Mouse (Mus musculus) CH12.LX (cell line): ENCODE measurements around the gene Jmy. TPM values are rescaled to one million over a fixed set of nuclear protein-coding genes. Genes with fewer than 3 reads are reported as not detected.

Source experiments
- DNase-seq: peaks from one replicate; pipeline ENCODE4 v3.0.0-alpha.2; 2013; ENCODE audit errors: extremely low read depth
- H3K27ac ChIP-seq: 2 replicates; pipeline ENCODE4 v1.5.1; 2012; ENCODE audit warnings: low read depth, mild to moderate bottlenecking, control low read depth, moderate library complexity; ENCODE audit not compliant: insufficient read depth
- H3K27me3 ChIP-seq: replicated peaks from 2 replicates; pipeline ENCODE3; 2012; ENCODE audit warnings: inconsistent platforms
- H3K36me3 ChIP-seq, 2 experiments: replicated peaks in 1 of 2; 2 replicates each; pipeline versions ENCODE3 to v1.6.1; 2012; ENCODE audit warnings: inconsistent platforms in 1 of 2, low read length in 1 of 2, mild to moderate bottlenecking in 1 of 2, mixed read lengths in 1 of 2, moderate library complexity in 1 of 2; ENCODE audit not compliant: control insufficient read depth in 1 of 2, insufficient read depth in 1 of 2
- H3K4me1 ChIP-seq, 2 experiments: 2 replicates each; pipeline ENCODE4 v1.6.1; 2012; ENCODE audit warnings: inconsistent platforms in 1 of 2, moderate library complexity in 1 of 2; ENCODE audit not compliant: insufficient read depth in 2 of 2, control insufficient read depth in 1 of 2
- H3K4me2 ChIP-seq: 2 replicates; pipeline ENCODE4 v1.6.1; 2012; ENCODE audit warnings: low read depth, mild to moderate bottlenecking, control low read depth; ENCODE audit not compliant: poor library complexity, insufficient read depth, severe bottlenecking
- H3K4me3 ChIP-seq, 3 experiments: fragments of 150-350 bp in 1 of 3; sonication (generic) in 1 of 3; replicated peaks in 1 of 3; 2 replicates each; pipeline versions ENCODE3 to v1.5.1; 2011 to 2012; ENCODE audit warnings: low read depth in 2 of 3, low read length in 2 of 3, mild to moderate bottlenecking in 2 of 3, moderate library complexity in 2 of 3, control low read depth in 1 of 3, improper control_type of control experiment in 1 of 3, inconsistent platforms in 1 of 3, mixed read lengths in 1 of 3; ENCODE audit not compliant: poor library complexity in 1 of 3
- H3K79me2 ChIP-seq: replicated peaks from 2 replicates; pipeline ENCODE4 v1.6.1; 2012; ENCODE audit warnings: mild to moderate bottlenecking, moderate library complexity; ENCODE audit not compliant: control insufficient read depth, poor library complexity, insufficient read depth, severe bottlenecking; ENCODE audit errors: extremely low read depth
- H3K9ac ChIP-seq: 2 replicates; pipeline ENCODE4 v1.6.1; 2012; ENCODE audit warnings: low read depth, mild to moderate bottlenecking, control low read depth, moderate library complexity; ENCODE audit not compliant: insufficient read depth
- H3K9me3 ChIP-seq: replicated peaks from 2 replicates; pipeline ENCODE3; 2012; ENCODE audit warnings: low read length, inconsistent platforms, mixed read lengths
- BHLHE40 ChIP-seq: IDR thresholded peaks from 2 replicates; pipeline ENCODE4 v1.6.1; 2011; ENCODE audit warnings: mild to moderate bottlenecking, low read depth, low read length, improper control_type of control experiment
- ELF1 ChIP-seq: IDR thresholded peaks from 2 replicates; pipeline ENCODE4 v1.6.1; 2014; ENCODE audit warnings: low read depth, mild to moderate bottlenecking, inconsistent platforms, low read length, improper control_type of control experiment
- EP300 ChIP-seq: IDR thresholded peaks from 2 replicates; pipeline ENCODE4 v1.6.1; 2011; ENCODE audit warnings: low read length, improper control_type of control experiment
- IRF4 ChIP-seq: IDR thresholded peaks from 2 replicates; pipeline ENCODE4 v1.6.1; 2014; ENCODE audit warnings: low read depth, mild to moderate bottlenecking, inconsistent platforms, low read length, improper control_type of control experiment
- JUND ChIP-seq: conservative IDR thresholded peaks from 2 replicates; pipeline ENCODE4 v1.6.1; 2011; ENCODE audit warnings: low read depth, low read length, improper control_type of control experiment
- MAFK ChIP-seq: IDR thresholded peaks from 2 replicates; pipeline ENCODE4 v1.6.1; 2011; ENCODE audit warnings: low read length, improper control_type of control experiment; ENCODE audit not compliant: insufficient replicate concordance
- MEF2A ChIP-seq: IDR thresholded peaks from 2 replicates; pipeline ENCODE4 v1.6.1; 2014; ENCODE audit warnings: low read depth, mild to moderate bottlenecking, inconsistent platforms, low read length, improper control_type of control experiment, borderline replicate concordance
- NELFE ChIP-seq: IDR thresholded peaks from 2 replicates; pipeline ENCODE4 v1.6.1; 2011; ENCODE audit warnings: low read depth, low read length, improper control_type of control experiment
- NRF1 ChIP-seq: IDR thresholded peaks from 2 replicates; pipeline ENCODE4 v1.6.1; 2014; ENCODE audit warnings: low read depth, mild to moderate bottlenecking, inconsistent platforms, low read length, improper control_type of control experiment, moderate library complexity
- PAX5 ChIP-seq: IDR thresholded peaks from 2 replicates; pipeline ENCODE4 v1.6.1; 2012; ENCODE audit warnings: low read length, inconsistent platforms, mixed read lengths
- RAD21 ChIP-seq: IDR thresholded peaks from 2 replicates; pipeline ENCODE4 v1.6.1; 2011; ENCODE audit warnings: low read depth, mild to moderate bottlenecking, low read length, improper control_type of control experiment, moderate library complexity
- RCOR1 ChIP-seq: conservative IDR thresholded peaks from 2 replicates; pipeline ENCODE4 v1.6.1; 2012; ENCODE audit warnings: low read depth, mild to moderate bottlenecking, inconsistent platforms, low read length, improper control_type of control experiment
- SIN3A ChIP-seq: IDR thresholded peaks from 2 replicates; pipeline ENCODE4 v1.6.1; 2012; ENCODE audit warnings: low read length, improper control_type of control experiment, inconsistent platforms
- SMC3 ChIP-seq: IDR thresholded peaks from 2 replicates; pipeline ENCODE4 v1.6.1; 2011; ENCODE audit warnings: low read depth, low read length, improper control_type of control experiment
- TBP ChIP-seq: conservative IDR thresholded peaks from 2 replicates; pipeline ENCODE4 v1.6.1; 2011; ENCODE audit warnings: low read depth, low read length, improper control_type of control experiment
- TCF12 ChIP-seq: IDR thresholded peaks from 2 replicates; pipeline ENCODE4 v1.6.1; 2014; ENCODE audit warnings: low read depth, mild to moderate bottlenecking, inconsistent platforms, low read length, improper control_type of control experiment
- UBTF ChIP-seq: IDR thresholded peaks from 2 replicates; pipeline ENCODE4 v1.6.1; 2012; ENCODE audit warnings: low read depth, mild to moderate bottlenecking, inconsistent platforms, low read length, improper control_type of control experiment, moderate library complexity
- USF1 ChIP-seq: IDR thresholded peaks from 2 replicates; pipeline ENCODE4 v1.6.1; 2014; ENCODE audit warnings: low read depth, mild to moderate bottlenecking, inconsistent platforms, low read length, improper control_type of control experiment
- ZKSCAN1 ChIP-seq: IDR thresholded peaks from 2 replicates; pipeline ENCODE4 v1.6.1; 2012; ENCODE audit warnings: low read depth, inconsistent platforms, low read length, improper control_type of control experiment, borderline replicate concordance
- dilution Hi-C: fragments of 300-500 bp; cut with MboI; formaldehyde crosslinking; loops from 2 replicates; pipeline ENCODE4 v1.14.3; 2020; ENCODE audit warnings: low sequenced_read_pairs; ENCODE audit not compliant: extremely low pct_unique_long_range_greater_than_20kb, extremely low pct_ligation_motif_present
- in situ Hi-C: fragments of 300-500 bp; cut with MboI; formaldehyde crosslinking; loops from 3 replicates; pipeline ENCODE4 v1.14.3; 2019; ENCODE audit warnings: low sequenced_read_pairs, low pct_ligation_motif_present, low pct_unique_long_range_greater_than_20kb, mixed read lengths
- polyA plus RNA-seq: library from polyadenylated mRNA; unstranded; fragments of >175 nt; gene quantifications from 2 replicates; pipeline ENCODE4 v1.2.1, GENCODE M21; 2012; ENCODE audit warnings: low read depth; ENCODE audit not compliant: insufficient read length
- total RNA-seq, 2 experiments: library from RNA; depleted of rRNA; stranded (reverse); fragments of 300-350 nt in 1 of 2; fragments of >200 nt in 1 of 2; gene quantifications; 2 replicates each; pipeline ENCODE4 v1.2.3; 2012 to 2014

Jmy gene
- total and polyA plus RNA-seq, 3 experiments, result 2.4 to 3.3 (median 3.3) TPM

DNA sequence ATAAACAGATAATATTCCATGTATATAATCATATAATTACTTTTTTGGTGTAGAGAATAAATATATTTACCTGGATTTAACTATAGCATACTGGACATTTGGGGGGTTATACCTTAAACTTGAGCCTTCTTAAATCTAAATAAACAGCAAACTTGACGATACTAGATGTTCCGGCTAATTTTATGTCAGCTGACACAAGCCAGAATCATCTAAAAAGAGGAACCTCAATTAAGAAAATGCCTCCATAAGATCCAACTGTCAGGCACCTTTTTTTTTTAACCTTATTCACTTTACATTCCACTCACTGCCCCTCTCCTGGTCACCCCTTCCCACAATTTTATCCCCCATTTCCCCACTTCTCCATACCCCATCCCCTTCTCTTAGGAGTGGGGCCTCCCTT, 116.0 kb downstream of the Jmy start:
- TF ChIP-seq PAX5, result no peak
- TF ChIP-seq TBP, result no peak
- no peak for TF ChIP-seq EP300
- no peak for TF ChIP-seq USF1
- TF ChIP-seq MAFK, result no peak
- no peak for TF ChIP-seq RCOR1
- TF ChIP-seq JUND, result no peak
- TF ChIP-seq MEF2A, result no peak
- TF ChIP-seq BHLHE40, result no peak
- TF ChIP-seq SIN3A, result no peak
- TF ChIP-seq NRF1, result no peak
- no peak for TF ChIP-seq SMC3
- TF ChIP-seq IRF4, result no peak
- no peak overlapping the region for H3K4me3 ChIP-seq
- DNase-seq, result no peak
- H3K4me1 ChIP-seq, result peaks cover 2 to 16% of the 10 kb centered on the region in 2 experiments; a peak in 2 of 4 replicates
- H3K4me2 ChIP-seq, result no peak overlapping the region
- in situ Hi-C loops, result no loop called here
- dilution Hi-C loops, result no loop called here
- H3K9me3 ChIP-seq, result no peaks in the 10 kb centered on the region
- no peak overlapping the region for H3K27ac ChIP-seq
- no peaks in the 10 kb centered on the region for H3K79me2 ChIP-seq
- no peak overlapping the region for H3K9ac ChIP-seq
- no peaks in the 10 kb centered on the region for H3K27me3 ChIP-seq
- peaks cover 0 to 2% of the 10 kb centered on the region in 2 experiments for H3K36me3 ChIP-seq

DNA sequence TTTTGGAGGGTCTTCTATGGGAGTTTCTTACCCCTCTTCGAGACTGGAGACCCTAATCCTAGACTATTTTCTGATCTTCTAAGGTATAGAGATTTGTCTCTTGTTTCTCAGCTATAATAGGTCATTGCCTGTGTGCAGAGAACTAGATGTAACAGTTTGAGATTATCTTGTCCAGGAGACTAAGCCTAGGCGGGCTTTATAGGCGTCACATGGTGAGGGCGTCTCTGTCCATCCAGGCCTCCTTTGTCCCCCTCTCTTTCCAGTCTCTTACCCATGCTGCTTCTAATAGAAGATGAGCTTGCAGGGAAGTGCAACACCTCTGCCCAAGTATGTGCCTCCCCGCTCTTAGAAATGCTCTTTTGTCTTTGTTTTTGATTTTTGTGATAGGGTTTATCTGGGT, 116.5 kb downstream of the Jmy start:
- in situ Hi-C loops, result no loop called here
- no peaks in the 10 kb centered on the region for H3K27me3 ChIP-seq
- H3K4me1 ChIP-seq, result peaks cover 2 to 17% of the 10 kb centered on the region in 2 experiments; a peak in 2 of 4 replicates
- dilution Hi-C loops, result no loop called here
- peaks cover 0 to 2% of the 10 kb centered on the region in 2 experiments for H3K36me3 ChIP-seq
- no peak overlapping the region for H3K4me2 ChIP-seq
- H3K9me3 ChIP-seq, result no peaks in the 10 kb centered on the region
- no peak for TF ChIP-seq NELFE
- no peak for TF ChIP-seq ELF1
- TF ChIP-seq RAD21, result no peak
- no peak for TF ChIP-seq ZKSCAN1
- TF ChIP-seq UBTF, result no peak
- no peak for TF ChIP-seq PAX5
- no peak for TF ChIP-seq BHLHE40
- TF ChIP-seq TCF12, result no peak
- TF ChIP-seq USF1, result no peak
- H3K27ac ChIP-seq, result no peak overlapping the region
- H3K9ac ChIP-seq, result no peak overlapping the region
- no peak for DNase-seq
- no peak overlapping the region for H3K4me3 ChIP-seq
- no peaks in the 10 kb centered on the region for H3K79me2 ChIP-seq
